Mouse (Mus musculus): ENCODE results near the gene Ccdc146. TPM values are rescaled to one million over a fixed set of nuclear protein-coding genes. Genes with fewer than 3 reads are reported as not detected.

Gene Ccdc146
- polyA plus RNA-seq, 1 experiment from 2014 or later: 0.12 TPM

DNA sequence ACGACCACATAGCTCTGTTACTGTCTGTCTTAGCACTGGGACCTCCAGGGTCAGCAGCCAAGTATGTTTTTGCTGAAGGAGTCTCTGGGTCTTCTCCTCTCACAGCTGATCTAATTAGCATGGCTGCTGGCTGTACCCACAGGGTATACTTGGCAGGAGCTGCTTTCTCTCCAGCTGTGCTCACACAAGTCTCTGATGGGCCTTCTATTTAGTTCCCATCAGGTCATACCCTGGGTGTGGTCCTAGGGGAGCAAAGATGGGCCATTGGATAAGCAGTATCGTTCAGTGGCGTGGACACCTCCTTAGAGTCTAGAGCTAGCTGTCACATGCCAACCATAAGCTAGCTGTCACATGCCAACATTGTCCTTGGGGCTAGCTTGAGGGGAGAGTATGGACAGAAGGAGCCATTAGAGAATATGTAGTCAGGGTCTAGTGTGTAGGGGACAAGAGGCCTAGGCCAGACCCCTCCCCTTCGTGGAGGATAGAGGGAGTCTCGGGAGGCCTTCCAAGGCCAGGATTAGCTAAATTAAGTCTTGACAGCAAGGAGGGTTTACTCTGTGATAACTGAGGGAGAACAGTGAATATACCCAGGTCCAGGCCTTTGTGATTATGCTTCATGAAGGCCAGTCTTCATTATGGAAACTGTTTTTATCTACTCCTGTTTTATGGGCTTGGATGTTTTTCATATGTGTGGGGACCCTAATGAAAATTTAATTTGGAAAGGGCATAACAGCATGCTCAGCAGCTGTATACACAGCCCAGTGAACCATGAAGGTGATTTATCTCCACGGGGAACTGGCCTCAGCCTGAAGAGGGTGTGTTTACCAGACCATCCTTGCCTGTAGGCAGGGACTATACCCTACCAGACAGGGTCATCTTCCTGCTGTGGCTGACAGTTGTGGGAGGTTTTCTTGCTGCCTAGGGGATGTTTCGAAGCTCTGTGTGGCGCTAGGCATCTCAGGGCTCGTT lies 152.8 kb downstream of the Ccdc146 start:
- Histone ChIP-seq H3K27me3 (ENCODE audit: control insufficient read depth, insufficient read depth, low read length) (no peaks in the 10 kb centered on the region), H3K36me3 (ENCODE audit: control insufficient read depth, insufficient read depth, low read length) (no peaks in the 10 kb centered on the region), H3K27ac (ENCODE audit: low read length) (no peak overlapping the region), H3K9me3 (ENCODE audit: control insufficient read depth, low read depth, low read length) (no peaks in the 10 kb centered on the region), H3K4me2 (replicated peaks; ENCODE audit: low read depth, low read length) (no peak overlapping the region), H3K4me3 (ENCODE audit: low read depth, low read length) (no peak overlapping the region), H3K4me1 (ENCODE audit: control insufficient read depth, insufficient read depth, low read length) (no peaks in the 10 kb centered on the region), H3K9ac (replicated peaks; ENCODE audit: low read depth, low read length) (no peak overlapping the region)
- no peak for ATAC-seq (ENCODE audit: insufficient number of reproducible peaks, insufficient read depth, low FRiP score, low read depth)
- WGBS: 66% methylated on average over 9 of the region's 9 CpGs

DNA sequence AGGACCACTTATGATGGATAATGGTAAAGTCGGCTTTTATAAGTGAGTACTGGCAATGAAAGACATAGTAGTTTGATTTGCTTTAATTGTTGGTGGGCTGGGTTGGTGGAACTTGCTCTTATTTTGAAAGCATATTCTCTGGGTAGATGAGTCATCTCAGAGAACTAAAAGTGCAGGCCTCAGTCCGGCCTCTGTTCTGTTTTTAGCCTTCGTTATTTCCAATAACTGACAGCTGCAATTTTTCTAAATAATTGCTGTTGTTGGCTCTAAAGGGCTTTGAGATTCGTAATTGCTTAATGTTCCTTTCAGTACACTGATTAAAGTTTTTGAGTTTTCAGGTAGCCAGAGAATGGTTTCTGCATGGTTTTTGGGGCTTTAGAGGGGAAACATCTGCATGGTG lies 153.7 kb downstream of the Ccdc146 start:
- Histone ChIP-seq H3K27ac (ENCODE audit: low read length) (no peak overlapping the region), H3K4me2 (replicated peaks; ENCODE audit: low read depth, low read length) (no peak overlapping the region), H3K9ac (replicated peaks; ENCODE audit: low read depth, low read length) (no peak overlapping the region), H3K4me3 (ENCODE audit: low read depth, low read length) (no peak overlapping the region), H3K9me3 (ENCODE audit: control insufficient read depth, low read depth, low read length) (no peaks in the 10 kb centered on the region), H3K36me3 (ENCODE audit: control insufficient read depth, insufficient read depth, low read length) (no peaks in the 10 kb centered on the region), H3K4me1 (ENCODE audit: control insufficient read depth, insufficient read depth, low read length) (no peaks in the 10 kb centered on the region), H3K27me3 (ENCODE audit: control insufficient read depth, insufficient read depth, low read length) (no peaks in the 10 kb centered on the region)
- WGBS: 69% methylated on average over 4 of the region's 4 CpGs
- ATAC-seq (ENCODE audit: insufficient number of reproducible peaks, insufficient read depth, low FRiP score, low read depth): no peak

DNA sequence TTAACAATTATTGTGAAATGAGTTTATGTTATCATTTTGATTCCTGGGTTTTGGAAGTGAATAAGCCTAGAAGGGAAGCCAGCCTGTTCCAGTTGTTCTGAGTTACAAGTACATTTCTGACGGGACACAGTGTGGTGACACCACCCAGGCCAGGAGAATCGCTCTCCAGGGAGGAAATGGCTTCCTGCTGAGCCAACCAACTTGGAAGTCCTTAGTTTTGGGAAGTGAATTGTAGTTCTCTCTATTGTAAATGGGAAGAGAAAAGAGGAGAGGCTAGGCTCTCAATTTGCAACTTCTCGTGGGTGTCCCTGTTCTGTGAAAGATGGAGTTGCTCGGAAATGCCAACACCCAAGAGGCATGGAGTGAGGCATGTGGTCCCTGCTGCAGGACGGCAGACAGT lies 155.0 kb downstream of the Ccdc146 start:
- Histone ChIP-seq H3K27ac (ENCODE audit: low read length) (no peak overlapping the region), H3K4me1 (ENCODE audit: control insufficient read depth, insufficient read depth, low read length) (no peaks in the 10 kb centered on the region), H3K4me2 (replicated peaks; ENCODE audit: low read depth, low read length) (no peak overlapping the region), H3K9me3 (ENCODE audit: control insufficient read depth, low read depth, low read length) (no peaks in the 10 kb centered on the region), H3K36me3 (ENCODE audit: control insufficient read depth, insufficient read depth, low read length) (no peaks in the 10 kb centered on the region), H3K4me3 (ENCODE audit: low read depth, low read length) (no peak overlapping the region), H3K9ac (replicated peaks; ENCODE audit: low read depth, low read length) (no peak overlapping the region), H3K27me3 (ENCODE audit: control insufficient read depth, insufficient read depth, low read length) (no peaks in the 10 kb centered on the region)
- ATAC-seq (ENCODE audit: insufficient number of reproducible peaks, insufficient read depth, low FRiP score, low read depth): no peak
- WGBS: 83% methylated on average over 5 of the region's 5 CpGs

DNA sequence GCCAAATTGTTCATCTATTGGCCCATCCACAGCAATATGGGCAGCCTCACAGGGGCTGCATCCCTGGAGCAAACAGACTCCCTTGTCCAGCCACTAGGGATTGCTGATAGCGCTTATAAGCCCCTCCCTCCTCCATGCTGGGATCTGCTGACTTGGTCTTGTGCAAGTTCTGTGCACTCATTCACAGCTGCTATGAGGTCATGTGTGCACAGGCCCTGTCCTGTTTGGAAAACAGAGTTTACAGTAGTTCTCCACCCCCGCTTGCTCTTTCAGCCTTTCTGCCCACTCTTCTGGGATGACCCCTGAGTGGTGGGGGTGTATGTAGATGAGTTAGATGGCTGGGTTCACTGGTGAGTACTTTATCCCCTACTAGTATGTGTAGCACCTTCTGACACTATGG lies 157.4 kb downstream of the Ccdc146 start:
- Histone ChIP-seq H3K27me3 (ENCODE audit: control insufficient read depth, insufficient read depth, low read length) (no peaks in the 10 kb centered on the region), H3K9ac (replicated peaks; ENCODE audit: low read depth, low read length) (no peak overlapping the region), H3K27ac (ENCODE audit: low read length) (no peak overlapping the region), H3K36me3 (ENCODE audit: control insufficient read depth, insufficient read depth, low read length) (no peaks in the 10 kb centered on the region), H3K9me3 (ENCODE audit: control insufficient read depth, low read depth, low read length) (no peaks in the 10 kb centered on the region), H3K4me1 (ENCODE audit: control insufficient read depth, insufficient read depth, low read length) (no peaks in the 10 kb centered on the region), H3K4me3 (ENCODE audit: low read depth, low read length) (no peak overlapping the region), H3K4me2 (replicated peaks; ENCODE audit: low read depth, low read length) (no peak overlapping the region)
- WGBS: 67% methylated on average over 2 of the region's 2 CpGs
- peak; percentile 18; the same call in 1 of the 2 replicates for ATAC-seq (ENCODE audit: insufficient number of reproducible peaks, insufficient read depth, low FRiP score, low read depth)

DNA sequence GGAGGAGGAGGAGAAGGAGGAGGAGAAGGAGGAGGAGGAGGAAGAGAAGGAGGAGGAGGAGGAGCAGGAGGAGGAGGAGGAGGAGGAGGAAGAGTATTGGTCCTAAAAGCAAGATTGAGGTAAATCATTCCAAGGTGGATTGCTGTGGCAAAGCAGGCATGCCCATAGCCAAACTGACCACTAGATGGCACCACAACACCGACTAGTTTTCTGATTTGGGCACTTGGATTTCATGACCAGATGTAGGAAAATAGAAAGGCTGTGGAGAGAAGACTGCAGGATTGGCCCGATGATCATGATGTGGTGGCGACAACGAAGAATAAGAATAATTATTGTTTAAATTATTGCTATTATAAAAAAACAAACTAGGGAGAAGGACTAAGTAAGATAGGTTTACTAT lies 159.4 kb downstream of the Ccdc146 start:
- H3K9me3 ChIP-seq (ENCODE audit: control insufficient read depth, low read depth, low read length): no peaks in the 10 kb centered on the region
- WGBS: 22% methylated on average over 4 of the region's 4 CpGs
- no peak overlapping the region for H3K9ac ChIP-seq (replicated peaks; ENCODE audit: low read depth, low read length)
- H3K4me1 ChIP-seq (ENCODE audit: control insufficient read depth, insufficient read depth, low read length): peaks cover 4% of the 10 kb centered on the region; the same call in 1 of the 2 replicates
- H3K27ac ChIP-seq (ENCODE audit: low read length): no peak overlapping the region
- H3K36me3 ChIP-seq (ENCODE audit: control insufficient read depth, insufficient read depth, low read length): no peaks in the 10 kb centered on the region
- H3K4me3 ChIP-seq (ENCODE audit: low read depth, low read length): no peak overlapping the region
- H3K4me2 ChIP-seq (replicated peaks; ENCODE audit: low read depth, low read length): no peak overlapping the region
- no peaks in the 10 kb centered on the region for H3K27me3 ChIP-seq (ENCODE audit: control insufficient read depth, insufficient read depth, low read length)
- no peak for ATAC-seq (ENCODE audit: insufficient number of reproducible peaks, insufficient read depth, low FRiP score, low read depth)

DNA sequence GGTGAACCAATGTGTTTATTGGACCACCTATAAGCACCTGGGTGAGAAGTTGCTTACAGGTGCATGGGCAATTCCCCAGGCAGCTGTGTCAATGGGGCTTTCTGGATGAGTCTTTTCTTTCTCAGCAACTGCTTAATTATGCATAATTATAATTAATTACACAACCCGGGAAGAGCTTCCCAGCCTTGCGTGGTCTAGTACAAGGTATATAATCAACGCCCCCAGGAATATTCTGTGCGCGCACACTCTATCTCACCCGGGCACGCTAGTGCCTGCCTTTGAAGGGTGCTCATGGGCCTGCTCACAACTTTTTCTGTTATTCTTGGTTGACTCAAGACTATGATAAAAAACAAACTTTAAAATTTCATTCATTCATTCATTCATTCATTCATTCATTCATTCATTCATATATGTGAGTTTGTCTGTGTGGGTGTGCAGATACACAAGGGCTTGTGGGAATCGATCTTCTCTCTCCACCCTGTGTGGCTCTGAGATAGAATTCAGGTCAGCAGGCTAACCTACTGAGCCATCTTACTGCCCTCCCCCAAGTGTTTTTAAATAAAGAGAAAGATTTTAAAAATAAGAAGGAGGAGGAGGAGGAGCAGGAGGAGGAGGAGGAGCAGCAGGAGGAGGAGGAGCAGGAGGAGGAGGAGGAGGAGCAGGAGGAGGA lies 160.0 kb downstream of the Ccdc146 start:
- H3K27ac ChIP-seq (ENCODE audit: low read length): no peak overlapping the region
- H3K9me3 ChIP-seq (ENCODE audit: control insufficient read depth, low read depth, low read length): no peaks in the 10 kb centered on the region
- no peak overlapping the region for H3K4me2 ChIP-seq (replicated peaks; ENCODE audit: low read depth, low read length)
- WGBS: 94% methylated on average over 8 of the region's 8 CpGs
- H3K4me1 ChIP-seq (ENCODE audit: control insufficient read depth, insufficient read depth, low read length): peaks cover 4% of the 10 kb centered on the region; the same call in 1 of the 2 replicates
- H3K36me3 ChIP-seq (ENCODE audit: control insufficient read depth, insufficient read depth, low read length): no peaks in the 10 kb centered on the region
- no peak overlapping the region for H3K9ac ChIP-seq (replicated peaks; ENCODE audit: low read depth, low read length)
- no peaks in the 10 kb centered on the region for H3K27me3 ChIP-seq (ENCODE audit: control insufficient read depth, insufficient read depth, low read length)
- no peak for ATAC-seq (ENCODE audit: insufficient number of reproducible peaks, insufficient read depth, low FRiP score, low read depth)
- H3K4me3 ChIP-seq (ENCODE audit: low read depth, low read length): no peak overlapping the region

DNA sequence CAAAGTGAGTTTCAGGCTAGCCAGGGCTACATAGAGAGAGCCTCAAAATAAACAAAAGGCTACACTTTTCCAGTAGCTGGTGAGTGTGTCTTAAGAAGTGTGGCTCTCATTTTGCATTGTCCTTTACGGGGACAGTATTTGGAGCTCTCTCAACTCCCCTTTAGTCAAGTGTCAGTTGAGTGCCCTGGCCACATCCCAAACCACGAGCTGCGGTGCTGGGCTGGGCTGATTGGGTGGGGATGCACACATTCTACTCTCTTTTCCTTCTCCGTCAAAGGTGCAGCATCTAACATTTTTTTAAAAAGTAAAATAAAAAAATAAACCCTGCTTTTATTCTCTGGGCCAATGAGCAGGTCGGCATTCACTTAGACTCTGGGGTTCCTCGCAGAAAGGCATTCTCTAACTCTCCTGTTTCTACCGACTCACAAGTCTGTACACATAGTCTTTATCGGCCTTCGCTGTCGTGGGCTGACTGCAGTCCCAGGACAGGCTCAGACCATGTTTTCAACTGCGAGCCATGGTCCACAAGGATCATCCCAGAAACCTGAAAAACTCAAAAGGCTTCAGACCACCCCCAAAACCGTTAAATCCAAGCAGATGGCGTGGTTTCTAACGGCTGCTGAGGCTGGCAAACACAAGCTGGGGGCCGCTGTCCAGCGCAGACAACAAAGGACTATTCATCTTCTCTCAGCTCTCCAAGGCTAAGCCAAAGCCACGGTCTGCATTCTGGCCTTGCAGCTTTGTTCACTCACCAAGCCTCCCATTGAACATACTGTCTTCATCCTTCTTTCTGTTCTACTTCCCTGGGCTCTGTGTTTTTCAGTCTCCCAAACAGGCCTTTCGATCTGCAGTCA lies 161.0 kb downstream of the Ccdc146 start:
- Histone ChIP-seq H3K36me3 (ENCODE audit: control insufficient read depth, insufficient read depth, low read length) (no peaks in the 10 kb centered on the region), H3K4me1 (ENCODE audit: control insufficient read depth, insufficient read depth, low read length) (peaks cover 4% of the 10 kb centered on the region; the same call in 1 of the 2 replicates), H3K4me3 (ENCODE audit: low read depth, low read length) (no peak overlapping the region), H3K9ac (replicated peaks; ENCODE audit: low read depth, low read length) (no peak overlapping the region), H3K27ac (ENCODE audit: low read length) (no peak overlapping the region), H3K27me3 (ENCODE audit: control insufficient read depth, insufficient read depth, low read length) (no peaks in the 10 kb centered on the region), H3K9me3 (ENCODE audit: control insufficient read depth, low read depth, low read length) (no peaks in the 10 kb centered on the region), H3K4me2 (replicated peaks; ENCODE audit: low read depth, low read length) (no peak overlapping the region)
- no peak for ATAC-seq (ENCODE audit: insufficient number of reproducible peaks, insufficient read depth, low FRiP score, low read depth)
- 58% methylated on average over 18 of the region's 18 CpGs for WGBS

DNA sequence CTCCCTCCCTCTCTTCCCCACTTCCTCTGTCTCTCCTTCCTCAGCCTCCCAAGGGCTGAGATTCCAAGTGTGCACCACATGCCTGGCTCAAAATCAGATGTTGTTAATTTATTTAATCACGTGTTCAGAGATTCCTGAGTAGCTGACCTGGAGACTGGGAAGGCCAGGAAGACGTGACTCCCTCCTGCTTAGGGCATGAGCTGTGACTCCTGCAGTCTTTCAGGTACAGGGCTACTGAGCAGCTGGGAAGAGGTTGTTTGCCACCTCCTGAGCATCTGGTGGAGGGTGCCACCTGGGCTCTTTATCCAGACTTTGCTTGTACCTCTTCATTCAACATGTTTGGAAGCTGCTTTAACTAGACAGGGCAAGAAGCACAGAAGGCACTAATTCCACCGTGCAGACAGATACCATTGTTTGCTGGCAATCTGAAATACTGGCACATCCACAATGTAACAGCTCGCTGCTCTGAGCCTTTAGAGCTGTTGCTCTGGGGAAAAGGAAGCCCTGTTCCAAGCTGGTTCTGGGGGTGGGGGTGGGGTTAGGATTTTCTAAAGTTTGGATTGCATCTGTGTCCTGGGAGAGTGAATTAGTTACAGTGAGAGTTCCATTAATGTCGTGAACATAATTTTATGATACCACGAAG lies 163.2 kb downstream of the Ccdc146 start:
- H3K9ac ChIP-seq (replicated peaks; ENCODE audit: low read depth, low read length): no peak overlapping the region
- no peaks in the 10 kb centered on the region for H3K27me3 ChIP-seq (ENCODE audit: control insufficient read depth, insufficient read depth, low read length)
- no peak overlapping the region for H3K4me2 ChIP-seq (replicated peaks; ENCODE audit: low read depth, low read length)
- H3K4me1 ChIP-seq (ENCODE audit: control insufficient read depth, insufficient read depth, low read length): peaks cover 4% of the 10 kb centered on the region; the same call in 1 of the 2 replicates
- ATAC-seq (ENCODE audit: insufficient number of reproducible peaks, insufficient read depth, low FRiP score, low read depth): no peak
- no peaks in the 10 kb centered on the region for H3K9me3 ChIP-seq (ENCODE audit: control insufficient read depth, low read depth, low read length)
- WGBS: 31% methylated on average over 6 of the region's 6 CpGs
- no peak overlapping the region for H3K4me3 ChIP-seq (ENCODE audit: low read depth, low read length)
- H3K27ac ChIP-seq (ENCODE audit: low read length): no peak overlapping the region
- H3K36me3 ChIP-seq (ENCODE audit: control insufficient read depth, insufficient read depth, low read length): no peaks in the 10 kb centered on the region

All from stomach, embryonic 14.5 days (tissue).